Mouse (Mus musculus): ENCODE data around the gene Cd79a.

Gene Cd79a

GRCm38 (mm10) chr7:24897224-24897623 lies at the start of gene Cd79a:
TSS of gene Cd79a (plus strand) at chr7:24897381.
- Histone ChIP-seq H3K36me3 (ENCODE audit: control insufficient read depth, insufficient read depth, low read length, poor library complexity, severe bottlenecking) (peaks cover 18% of the 10 kb centered on the region), H3K27me3 (ENCODE audit: control insufficient read depth, insufficient read depth, low read length, poor library complexity, severe bottlenecking) (no peaks in the 10 kb centered on the region)
- peak; percentile 94 for DNase-seq (ENCODE audit: low read depth, low spot score)

DNA sequence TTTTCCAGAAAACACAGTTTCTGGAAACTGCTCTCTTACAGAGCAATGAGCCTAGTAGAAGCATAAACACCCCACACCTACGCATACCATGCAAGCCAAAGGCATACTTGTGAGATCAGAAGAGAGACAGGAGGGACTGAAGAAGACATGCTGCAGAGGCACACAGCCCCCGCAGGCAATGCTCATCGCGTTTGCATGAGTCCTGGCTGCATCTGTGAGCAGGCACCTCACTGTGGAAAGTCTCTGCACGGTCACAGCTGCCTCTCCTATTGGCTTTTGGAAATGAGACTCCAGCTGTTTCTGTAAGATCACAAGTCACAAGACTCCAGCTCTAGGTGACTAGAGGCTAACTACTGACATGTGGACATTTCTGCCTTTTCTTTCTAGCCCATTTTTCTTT lies 47.0 kb upstream of the Cd79a start:
- DNase-seq (ENCODE audit: low read depth, low spot score), result no peak
- Histone ChIP-seq H3K27me3 (ENCODE audit: control insufficient read depth, insufficient read depth, low read length, poor library complexity, severe bottlenecking) (no peaks in the 10 kb centered on the region), H3K36me3 (ENCODE audit: control insufficient read depth, insufficient read depth, low read length, poor library complexity, severe bottlenecking) (no peaks in the 10 kb centered on the region)

GRCm38 (mm10) chr7:24850899-24851303 lies 46.3 kb upstream of the Cd79a start:
- no peak for DNase-seq (ENCODE audit: low read depth, low spot score)
- Histone ChIP-seq H3K36me3 (ENCODE audit: control insufficient read depth, insufficient read depth, low read length, poor library complexity, severe bottlenecking) (no peaks in the 10 kb centered on the region), H3K27me3 (ENCODE audit: control insufficient read depth, insufficient read depth, low read length, poor library complexity, severe bottlenecking) (no peaks in the 10 kb centered on the region)

DNA sequence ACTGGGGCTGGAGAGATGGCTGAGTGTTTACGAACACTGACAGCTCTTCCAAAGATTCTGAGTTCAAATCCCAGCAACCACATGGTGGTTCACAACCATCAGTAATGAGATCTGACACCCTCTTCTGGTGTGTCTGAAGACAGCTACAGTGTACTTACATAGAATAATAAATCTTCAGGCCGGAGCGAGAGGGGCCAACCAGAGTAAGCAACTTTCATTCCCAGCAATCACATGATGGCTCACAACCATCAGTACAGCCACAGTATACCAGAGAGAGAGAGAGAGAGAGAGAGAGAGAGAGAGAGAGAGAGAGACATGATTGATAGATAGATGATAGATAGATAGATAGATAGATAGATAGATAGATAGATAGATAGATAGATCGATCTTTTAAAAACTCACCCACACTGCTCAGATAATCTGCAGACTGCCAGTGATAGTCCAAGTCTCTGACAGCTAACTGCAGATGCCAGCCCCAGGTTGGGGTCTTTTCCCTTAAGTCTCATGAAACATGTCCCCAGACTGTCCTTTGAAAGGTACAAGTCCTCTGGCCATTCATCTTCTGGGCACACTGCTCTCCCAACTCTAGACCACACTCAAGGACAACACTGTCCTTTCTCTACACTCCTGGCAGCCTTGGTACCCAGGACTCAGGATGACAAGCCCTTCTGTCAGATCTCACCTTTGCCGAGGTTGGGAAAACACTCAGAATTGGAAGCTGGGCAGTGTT lies 45.4 kb upstream of the Cd79a start:
- H3K27me3 ChIP-seq (ENCODE audit: control insufficient read depth, insufficient read depth, low read length, poor library complexity, severe bottlenecking), result no peaks in the 10 kb centered on the region

GRCm38 (mm10) chr7:24852557-24853232 lies 44.5 kb upstream of the Cd79a start:
- Histone ChIP-seq H3K27me3 (ENCODE audit: control insufficient read depth, insufficient read depth, low read length, poor library complexity, severe bottlenecking) (no peaks in the 10 kb centered on the region), H3K36me3 (ENCODE audit: control insufficient read depth, insufficient read depth, low read length, poor library complexity, severe bottlenecking) (no peaks in the 10 kb centered on the region)
- no peak for DNase-seq (ENCODE audit: low read depth, low spot score)

More for the DNA sequence above, 45.4 kb upstream of the Cd79a start:
- DNase-seq (ENCODE audit: low read depth, low spot score), result no peak
- H3K36me3 ChIP-seq (ENCODE audit: control insufficient read depth, insufficient read depth, low read length, poor library complexity, severe bottlenecking), result no peaks in the 10 kb centered on the region

DNA sequence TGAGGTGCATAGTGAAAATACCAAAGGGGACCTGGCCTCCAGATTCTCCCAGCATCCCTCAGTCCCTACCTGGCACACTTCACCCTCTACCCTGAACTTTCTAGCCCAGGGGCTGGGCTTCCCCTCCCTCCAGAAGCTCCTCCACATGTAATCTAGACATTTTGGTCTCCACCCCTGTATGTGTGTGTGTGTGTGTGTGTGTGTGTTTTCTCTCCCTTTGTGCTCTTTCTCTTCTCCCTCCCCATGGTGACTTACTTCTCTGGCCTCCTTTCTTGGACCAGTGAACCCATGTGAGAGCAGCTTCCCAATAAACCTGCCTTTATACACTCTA lies 44.0 kb upstream of the Cd79a start:
- no peak for DNase-seq (ENCODE audit: low read depth, low spot score)
- Histone ChIP-seq H3K27me3 (ENCODE audit: control insufficient read depth, insufficient read depth, low read length, poor library complexity, severe bottlenecking) (no peaks in the 10 kb centered on the region), H3K36me3 (ENCODE audit: control insufficient read depth, insufficient read depth, low read length, poor library complexity, severe bottlenecking) (no peaks in the 10 kb centered on the region)

DNA sequence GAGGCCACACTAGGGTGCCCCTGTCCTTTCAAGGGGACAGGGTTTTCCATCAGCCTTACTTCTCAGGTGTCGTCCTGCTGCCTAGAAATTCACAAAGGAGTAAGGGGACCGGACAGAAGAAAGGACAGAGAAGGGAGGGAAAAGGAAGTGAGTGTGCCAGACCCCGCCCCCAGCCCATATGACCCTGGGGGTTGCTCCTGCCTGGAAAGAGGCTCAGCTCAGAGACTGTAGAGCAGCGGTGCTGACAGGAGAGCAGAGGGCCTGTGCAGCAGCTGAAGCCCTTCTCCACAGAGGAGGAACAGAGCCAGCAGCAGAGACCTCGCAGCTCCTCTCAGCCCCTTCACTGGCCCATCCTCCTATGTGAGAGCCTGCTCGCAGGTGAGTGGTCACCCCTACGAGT lies 43.5 kb upstream of the Cd79a start:
- Histone ChIP-seq H3K27me3 (ENCODE audit: control insufficient read depth, insufficient read depth, low read length, poor library complexity, severe bottlenecking) (no peaks in the 10 kb centered on the region), H3K36me3 (ENCODE audit: control insufficient read depth, insufficient read depth, low read length, poor library complexity, severe bottlenecking) (no peaks in the 10 kb centered on the region)
- no peak for DNase-seq (ENCODE audit: low read depth, low spot score)

DNA sequence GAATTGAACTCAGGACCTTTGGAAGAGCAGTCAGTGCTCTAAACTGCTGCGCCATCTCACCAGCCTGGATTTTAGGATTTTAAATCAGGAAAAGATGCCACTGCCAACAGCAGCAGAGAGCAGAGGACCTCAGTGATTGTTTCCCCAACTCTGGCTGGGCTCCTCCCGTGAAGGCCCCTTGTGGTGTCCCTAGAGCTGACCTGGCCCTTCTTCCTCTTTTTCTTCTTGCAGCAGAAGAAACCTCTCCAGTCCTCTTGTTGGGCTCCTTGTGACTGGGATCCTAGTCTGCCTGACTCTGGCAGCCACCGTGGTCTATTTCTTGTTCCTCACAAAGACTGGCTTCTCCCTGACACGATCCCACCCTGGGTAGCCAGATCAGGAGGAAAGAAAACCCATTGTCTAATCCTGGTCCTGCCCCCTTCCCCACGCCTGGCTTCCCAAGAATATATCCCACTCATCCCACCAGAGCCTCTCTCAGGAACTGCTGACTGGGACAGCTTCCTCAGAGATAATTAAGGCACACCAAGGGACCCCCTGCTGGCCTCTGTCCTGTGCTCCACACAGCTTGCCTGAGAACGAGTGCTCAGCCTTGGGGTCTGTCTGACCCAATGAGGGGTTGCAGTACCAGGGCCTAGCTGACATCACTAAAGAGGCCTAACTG lies 40.6 kb upstream of the Cd79a start:
- Histone ChIP-seq H3K27me3 (ENCODE audit: control insufficient read depth, insufficient read depth, low read length, poor library complexity, severe bottlenecking) (no peaks in the 10 kb centered on the region), H3K36me3 (ENCODE audit: control insufficient read depth, insufficient read depth, low read length, poor library complexity, severe bottlenecking) (no peaks in the 10 kb centered on the region)
- no peak for DNase-seq (ENCODE audit: low read depth, low spot score)

GRCm38 (mm10) chr7:24859234-24859633 lies 37.9 kb upstream of the Cd79a start:
- no peak for DNase-seq (ENCODE audit: low read depth, low spot score)
- H3K27me3 ChIP-seq (ENCODE audit: control insufficient read depth, insufficient read depth, low read length, poor library complexity, severe bottlenecking), result no peaks in the 10 kb centered on the region
- no peaks in the 10 kb centered on the region for H3K36me3 ChIP-seq (ENCODE audit: control insufficient read depth, insufficient read depth, low read length, poor library complexity, severe bottlenecking)

- H3K36me3 ChIP-seq (ENCODE audit: control insufficient read depth, insufficient read depth, low read length, poor library complexity, severe bottlenecking), result no peaks in the 10 kb centered on the region
- no peak for DNase-seq (ENCODE audit: low read depth, low spot score)
Observed at GRCm38 (mm10) chr7:24861913-24862312, 35.3 kb upstream of the Cd79a start, which contains the start of gene Gm9844. TSS of gene Gm9844 (plus strand) at chr7:24862213.

GRCm38 (mm10) chr7:24862853-24863252 lies 34.3 kb upstream of the Cd79a start:
- Histone ChIP-seq H3K36me3 (ENCODE audit: control insufficient read depth, insufficient read depth, low read length, poor library complexity, severe bottlenecking) (no peaks in the 10 kb centered on the region), H3K27me3 (ENCODE audit: control insufficient read depth, insufficient read depth, low read length, poor library complexity, severe bottlenecking) (no peaks in the 10 kb centered on the region)
- no peak for DNase-seq (ENCODE audit: low read depth, low spot score)

More at GRCm38 (mm10) chr7:24861913-24862312, 35.3 kb upstream of the Cd79a start, which contains the start of gene Gm9844:
- no peaks in the 10 kb centered on the region for H3K27me3 ChIP-seq (ENCODE audit: control insufficient read depth, insufficient read depth, low read length, poor library complexity, severe bottlenecking)

GRCm38 (mm10) chr7:24864156-24864555 lies 33.0 kb upstream of the Cd79a start:
- Histone ChIP-seq H3K36me3 (ENCODE audit: control insufficient read depth, insufficient read depth, low read length, poor library complexity, severe bottlenecking) (no peaks in the 10 kb centered on the region), H3K27me3 (ENCODE audit: control insufficient read depth, insufficient read depth, low read length, poor library complexity, severe bottlenecking) (no peaks in the 10 kb centered on the region)
- no peak for DNase-seq (ENCODE audit: low read depth, low spot score)

GRCm38 (mm10) chr7:24869080-24869479 lies 28.1 kb upstream of the Cd79a start:
- H3K36me3 ChIP-seq (ENCODE audit: control insufficient read depth, insufficient read depth, low read length, poor library complexity, severe bottlenecking), result no peaks in the 10 kb centered on the region
- no peak for DNase-seq (ENCODE audit: low read depth, low spot score)
- H3K27me3 ChIP-seq (ENCODE audit: control insufficient read depth, insufficient read depth, low read length, poor library complexity, severe bottlenecking), result no peaks in the 10 kb centered on the region; the same call in 1 of the 2 replicates

DNA sequence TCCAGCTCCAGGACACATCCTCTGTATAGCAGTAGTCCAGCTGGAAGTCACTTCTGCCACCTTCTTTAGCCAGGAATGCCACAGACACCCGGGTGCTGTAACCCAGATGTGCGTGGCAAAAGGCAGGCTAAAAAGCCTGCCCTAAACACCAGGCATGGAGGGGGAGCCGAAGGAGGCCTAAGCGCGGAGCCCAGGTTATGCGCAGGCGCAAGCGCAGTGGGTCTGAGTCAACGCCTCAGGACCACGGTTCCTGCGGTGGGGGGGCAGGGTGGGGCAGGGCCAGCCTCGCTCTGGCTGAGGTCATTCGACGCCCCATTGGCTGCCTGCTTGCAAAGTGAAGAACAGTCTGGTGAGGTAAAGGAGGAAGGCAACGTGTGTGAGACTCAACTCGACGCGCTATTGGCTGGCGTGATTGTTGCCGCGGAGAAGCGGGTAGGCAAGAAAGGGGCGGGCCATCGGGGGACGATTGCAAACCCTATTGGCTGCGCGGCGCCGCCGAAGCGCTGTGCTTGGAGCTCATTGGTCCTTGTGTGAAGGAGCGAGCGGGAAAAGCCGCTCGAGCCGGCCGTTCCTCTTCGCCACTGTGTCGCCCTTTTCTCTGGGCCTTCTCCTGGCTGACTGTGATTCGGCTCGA lies 27.5 kb upstream of the Cd79a start, which contains the start of the genes Lypd4 and Dmrtc2:
Lypd4 (minus strand) TSS at position 410 of the 634 bp plus-strand sequence.
Dmrtc2 (plus strand) TSS at position 526 of the 634 bp plus-strand sequence.
- Histone ChIP-seq H3K36me3 (ENCODE audit: control insufficient read depth, insufficient read depth, low read length, poor library complexity, severe bottlenecking) (no peaks in the 10 kb centered on the region), H3K27me3 (ENCODE audit: control insufficient read depth, insufficient read depth, low read length, poor library complexity, severe bottlenecking) (no peaks in the 10 kb centered on the region; the same call in 1 of the 2 replicates)
- no peak for DNase-seq (ENCODE audit: low read depth, low spot score)

Measured in splenic B cell, adult 2 months (primary cell).